Mouse (Mus musculus) small intestine, adult 2 months (tissue): Measurements from ENCODE around the gene Tfrc. TPM values are rescaled to one million over a fixed set of nuclear protein-coding genes. Genes with fewer than 3 reads are reported as not detected.

ENCODE experiments used
- H3K27ac ChIP-seq: fragments of 200-500 bp; 2 replicates; pipeline ENCODE4 v1.5.1; 2012; ENCODE audit warnings: low read depth, low read length, control low read depth, inconsistent platforms; ENCODE audit not compliant: insufficient read depth
- H3K27me3 ChIP-seq: fragments of 200-500 bp; 2 replicates; pipeline ENCODE4 v1.6.1; 2012; ENCODE audit warnings: mild to moderate bottlenecking, moderate library complexity, low read length, inconsistent platforms; ENCODE audit not compliant: control insufficient read depth, insufficient read depth
- H3K36me3 ChIP-seq: fragments of 200-500 bp; 2 replicates; pipeline ENCODE4 v1.6.1; 2012; ENCODE audit warnings: mild to moderate bottlenecking, low read length, control low read depth, inconsistent platforms; ENCODE audit not compliant: control insufficient read depth, insufficient read depth
- H3K4me1 ChIP-seq: fragments of 200-500 bp; 2 replicates; pipeline ENCODE4 v1.6.1; 2012; ENCODE audit warnings: low read length, inconsistent platforms, mixed read lengths; ENCODE audit not compliant: control insufficient read depth, insufficient read depth, insufficient read length
- H3K4me3 ChIP-seq: fragments of 200-500 bp; 2 replicates; pipeline ENCODE4 v1.5.1; 2012; ENCODE audit warnings: low read depth, mild to moderate bottlenecking, control low read depth, inconsistent platforms, low read length, moderate library complexity
- CTCF ChIP-seq: fragments of 200-500 bp; IDR thresholded peaks from 2 replicates; pipeline ENCODE4 v1.5.1; 2012; ENCODE audit warnings: low read depth, mild to moderate bottlenecking, control low read depth, inconsistent platforms, low read length, moderate library complexity, mixed read lengths; ENCODE audit not compliant: insufficient replicate concordance, insufficient read length; ENCODE audit errors: extremely low read depth
- POLR2A ChIP-seq: fragments of 200-500 bp; IDR thresholded peaks from 2 replicates; pipeline ENCODE4 v1.6.1; 2012; ENCODE audit warnings: low read depth, mild to moderate bottlenecking, control low read depth, inconsistent platforms, low read length, moderate library complexity
- WGBS: fragments of 180-500 bp; shearing (Covaris S2); methylation state at CpG from one replicate; pipeline ENCODE4 v1.1.7; 2018; 5-methylcytosine and 5-hydroxymethylcytosine counted together
- polyA plus RNA-seq: library from polyadenylated mRNA; depleted of rRNA; stranded (reverse); fragments of >200 nt; gene quantifications from 2 replicates; pipeline ENCODE4 v1.2.3, GENCODE M21; 2012

Gene Tfrc
- polyA plus RNA-seq, 1 experiment, result 3.0 TPM

DNA sequence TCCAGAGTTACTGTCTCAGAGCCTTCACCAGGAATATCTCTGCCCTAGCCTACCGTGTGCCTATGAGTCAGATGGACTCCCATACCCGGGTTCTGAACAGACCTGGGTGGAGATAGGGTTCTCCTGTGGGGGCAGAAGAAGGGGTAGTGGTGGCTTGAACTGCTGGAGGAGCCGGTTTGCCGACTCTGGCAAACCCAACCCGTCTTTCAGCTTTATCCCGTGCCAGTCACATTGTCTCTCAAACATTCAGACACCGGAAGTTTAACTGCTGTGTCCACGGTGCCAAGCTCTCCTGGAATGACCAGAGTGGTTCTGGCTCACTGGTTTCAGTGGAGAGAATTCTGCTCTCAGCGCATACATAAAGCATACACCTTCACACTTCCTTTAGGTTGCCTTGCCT lies 37.3 kb downstream of the Tfrc start:
- TF ChIP-seq POLR2A, result no peak
- no peak for TF ChIP-seq CTCF
- Histone ChIP-seq H3K27me3 (no peaks in the 10 kb centered on the region; the same call in 1 of the 2 replicates), H3K4me3 (no peak overlapping the region), H3K36me3 (no peaks in the 10 kb centered on the region), H3K4me1 (peaks cover 16% of the 10 kb centered on the region), H3K27ac (no peak overlapping the region)
- 42% methylated on average over 9 of the region's 9 CpGs for WGBS

DNA sequence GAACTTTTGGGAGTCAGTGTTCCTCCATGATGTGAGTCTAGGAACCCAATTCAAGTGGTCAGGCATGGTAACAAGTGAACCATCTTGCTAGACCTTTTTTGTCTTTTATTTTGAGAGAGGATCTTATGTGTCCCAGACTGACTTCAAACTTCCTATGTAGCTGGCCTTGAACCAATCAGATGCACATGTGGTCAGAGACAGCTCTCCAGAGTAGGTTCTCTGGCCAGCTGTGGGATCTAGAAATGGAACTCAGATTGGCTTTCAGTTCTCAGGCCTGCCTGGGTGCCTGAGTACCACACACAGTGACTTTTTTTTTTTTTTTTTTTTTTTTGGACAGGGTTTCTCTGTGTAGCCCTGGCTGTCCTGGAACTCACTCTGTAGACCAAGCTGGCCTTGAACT lies 39.0 kb downstream of the Tfrc start:
- H3K4me1 ChIP-seq, result peaks cover 18% of the 10 kb centered on the region
- H3K27ac ChIP-seq, result no peak overlapping the region
- TF ChIP-seq POLR2A (no peak), CTCF (no peak)
- H3K36me3 ChIP-seq, result no peaks in the 10 kb centered on the region
- no peak overlapping the region for H3K4me3 ChIP-seq
- no peaks in the 10 kb centered on the region; the same call in 1 of the 2 replicates for H3K27me3 ChIP-seq

DNA sequence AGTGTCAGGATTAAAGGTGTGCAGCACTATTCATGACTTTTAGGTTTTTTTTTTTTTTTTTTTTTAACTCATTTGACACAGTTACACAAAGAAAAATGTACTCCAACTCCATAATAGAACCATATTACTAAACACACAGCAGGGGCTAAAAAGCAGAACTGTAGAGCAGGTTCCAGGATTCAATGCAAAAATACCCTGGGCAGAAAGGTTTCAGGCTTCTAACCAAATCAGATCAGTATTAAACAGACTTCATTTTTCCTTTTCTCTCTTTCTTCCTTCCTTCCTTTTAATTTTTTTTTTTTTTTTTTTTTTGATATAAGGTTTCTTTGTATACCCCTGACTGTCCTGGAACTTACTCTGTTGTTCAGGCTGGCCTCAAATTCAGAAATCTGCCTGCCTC lies 41.7 kb downstream of the Tfrc start:
- H3K4me1 ChIP-seq, result peaks cover 7% of the 10 kb centered on the region; the same call in 1 of the 2 replicates
- no peak overlapping the region for H3K27ac ChIP-seq
- no peaks in the 10 kb centered on the region for H3K36me3 ChIP-seq
- no peak overlapping the region for H3K4me3 ChIP-seq
- no peaks in the 10 kb centered on the region for H3K27me3 ChIP-seq
- no peak for TF ChIP-seq CTCF
- TF ChIP-seq POLR2A, result no peak

DNA sequence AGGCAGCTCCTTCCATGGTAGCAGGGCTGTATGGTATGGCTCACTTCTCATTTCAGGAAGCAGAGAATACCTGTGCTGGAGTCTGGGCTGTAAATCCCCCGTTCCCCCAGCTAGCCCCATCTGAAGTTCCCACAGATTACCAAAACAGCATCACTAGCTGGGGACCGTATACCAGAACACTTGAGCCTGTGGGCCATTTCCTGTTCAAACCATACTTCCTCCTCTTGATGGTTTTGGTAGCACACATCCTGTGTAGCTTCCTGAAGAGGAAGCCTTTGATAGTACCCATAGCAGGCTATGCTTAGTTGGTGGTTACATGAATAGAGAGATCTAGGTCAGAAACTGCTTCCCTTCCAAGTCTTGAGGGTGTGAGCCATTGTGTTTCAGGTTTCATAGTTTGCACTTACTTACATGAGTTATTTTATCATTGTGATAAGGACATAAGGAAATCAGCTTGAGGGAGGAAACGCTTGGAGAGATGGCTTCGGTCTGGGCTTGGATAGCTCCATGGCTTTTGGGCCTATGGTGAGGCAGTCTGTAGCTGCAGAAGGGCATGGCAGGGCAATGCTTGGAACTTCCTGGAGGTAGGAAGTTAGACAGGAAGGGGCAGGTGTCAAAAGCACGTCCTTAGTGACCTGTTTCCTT lies 42.4 kb downstream of the Tfrc start:
- H3K4me3 ChIP-seq, result no peak overlapping the region
- TF ChIP-seq POLR2A, result no peak
- TF ChIP-seq CTCF, result no peak
- H3K4me1 ChIP-seq, result peaks cover 5% of the 10 kb centered on the region; the same call in 1 of the 2 replicates
- no peaks in the 10 kb centered on the region for H3K27me3 ChIP-seq
- no peaks in the 10 kb centered on the region for H3K36me3 ChIP-seq
- H3K27ac ChIP-seq, result no peak overlapping the region; the same call in 1 of the 2 replicates
- WGBS, result 57% methylated on average over 5 of the region's 5 CpGs

DNA sequence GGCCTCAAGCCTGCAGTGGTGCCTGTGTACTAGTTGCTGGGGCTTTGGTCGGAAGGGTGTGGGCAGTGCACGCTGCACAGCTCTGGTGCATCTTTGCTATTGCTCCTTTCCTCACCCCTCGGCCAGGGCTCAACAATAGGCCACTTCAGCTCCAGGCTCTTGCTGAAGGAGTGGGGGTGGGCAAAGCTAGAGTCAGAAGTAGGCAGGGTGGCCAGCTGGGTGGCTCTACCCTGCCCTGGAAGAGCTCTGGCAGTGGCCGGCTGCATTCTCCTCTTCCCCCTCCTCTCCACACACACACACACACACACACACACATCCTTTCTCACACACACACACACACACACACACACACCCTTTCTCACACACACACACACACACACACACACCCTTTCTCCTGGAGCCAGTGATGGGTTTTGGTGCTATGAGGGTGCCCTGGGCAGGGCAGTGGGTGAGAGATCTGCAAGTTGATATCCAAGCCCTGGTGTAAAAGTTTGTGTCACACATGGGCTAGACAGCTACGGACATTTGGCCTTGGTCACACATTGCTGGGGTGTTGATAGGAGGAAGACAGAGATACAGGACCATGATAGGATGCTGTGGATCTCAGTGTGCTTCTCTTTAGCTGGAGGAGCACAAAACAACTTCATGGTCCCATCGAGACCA lies 45.5 kb downstream of the Tfrc start:
- Histone ChIP-seq H3K36me3 (no peaks in the 10 kb centered on the region), H3K4me3 (no peak overlapping the region), H3K4me1 (peaks cover 4% of the 10 kb centered on the region; the same call in 1 of the 2 replicates), H3K27ac (no peak overlapping the region), H3K27me3 (no peaks in the 10 kb centered on the region)
- TF ChIP-seq CTCF (no peak), POLR2A (no peak)
- WGBS, result 88% methylated on average over 6 of the region's 6 CpGs

DNA sequence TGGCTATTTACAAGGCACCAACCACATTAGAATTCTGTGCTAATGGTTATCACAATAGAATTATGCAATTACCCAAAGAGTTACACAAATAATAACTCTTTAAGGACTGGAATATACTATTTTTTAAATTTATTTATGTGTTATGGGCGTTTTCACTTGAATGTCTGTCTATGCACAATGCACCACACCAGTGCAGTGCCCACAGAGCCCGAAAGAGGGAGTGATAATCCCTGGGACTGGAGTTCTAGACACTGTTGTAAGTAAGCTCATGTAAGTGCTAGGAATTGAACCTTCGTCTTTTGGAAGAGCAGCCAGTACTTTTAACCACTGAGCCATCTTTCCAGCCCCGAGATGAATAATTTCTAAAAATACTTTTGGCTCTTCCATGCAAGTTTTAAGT lies 46.8 kb downstream of the Tfrc start:
- no peak for TF ChIP-seq CTCF
- TF ChIP-seq POLR2A, result no peak
- Histone ChIP-seq H3K27me3 (no peaks in the 10 kb centered on the region), H3K27ac (no peak overlapping the region), H3K4me3 (no peak overlapping the region), H3K36me3 (no peaks in the 10 kb centered on the region), H3K4me1 (peaks cover 10% of the 10 kb centered on the region; the same call in 1 of the 2 replicates)
- WGBS, result 87% methylated on average over 4 of the region's 4 CpGs

DNA sequence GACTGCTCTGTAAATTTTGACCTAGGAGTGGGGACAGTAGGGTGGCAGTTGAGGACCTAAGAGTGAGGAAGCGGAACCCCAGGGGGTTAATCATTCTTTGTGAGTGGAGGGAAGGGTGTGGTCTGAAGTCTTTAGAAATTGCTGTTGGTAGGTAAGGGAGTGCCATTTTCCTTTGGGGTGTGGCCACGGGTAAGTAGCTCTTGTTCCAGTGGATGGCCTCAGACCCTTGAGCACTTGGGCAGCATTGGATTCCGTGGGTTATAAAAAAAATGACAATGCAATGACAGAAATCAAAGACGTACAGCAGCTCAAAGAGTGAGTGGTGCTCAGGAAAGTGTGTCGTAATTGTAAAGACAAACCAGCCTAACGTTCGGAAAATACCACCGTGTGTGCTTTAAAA lies 47.6 kb downstream of the Tfrc start:
- Histone ChIP-seq H3K36me3 (no peaks in the 10 kb centered on the region), H3K27me3 (no peaks in the 10 kb centered on the region), H3K4me1 (peaks cover 12% of the 10 kb centered on the region), H3K27ac (no peak overlapping the region), H3K4me3 (no peak overlapping the region)
- TF ChIP-seq CTCF (no peak), POLR2A (no peak)
- WGBS, result 72% methylated on average over 8 of the region's 8 CpGs
